Mouse (Mus musculus) limb, embryonic 10.5 days (tissue): ENCODE data around the gene Hdac1. TPM values are rescaled to one million over a fixed set of nuclear protein-coding genes. Genes with fewer than 3 reads are reported as not detected.
"Not testable (repeated sequence)": the region's sequence is repeated elsewhere in the genome, so short reads cannot be mapped to it uniquely, and the experiment has no call there.

Experiments used
- DNase-seq: peaks from one replicate; pipeline ENCODE4 v3.0.0-alpha.2; 2017; ENCODE audit warnings: low spot score
- H3K27ac ChIP-seq: fragments of 300-500 bp; sonication (generic); 2 replicates; pipeline ENCODE4 v1.5.1; 2016; ENCODE audit warnings: mild to moderate bottlenecking
- H3K27me3 ChIP-seq: fragments of 300-500 bp; sonication (generic); 2 replicates; pipeline ENCODE4 v1.6.1; 2016; ENCODE audit warnings: low read depth, mild to moderate bottlenecking; ENCODE audit not compliant: poor library complexity, severe bottlenecking
- H3K36me3 ChIP-seq: fragments of 300-500 bp; sonication (generic); 2 replicates; pipeline ENCODE4 v1.6.1; 2016; ENCODE audit warnings: mild to moderate bottlenecking, moderate library complexity
- H3K4me1 ChIP-seq: fragments of 300-500 bp; sonication (generic); 2 replicates; pipeline ENCODE4 v1.6.1; 2016
- H3K4me3 ChIP-seq: fragments of 300-500 bp; sonication (generic); 2 replicates; pipeline ENCODE4 v1.5.1; 2016; ENCODE audit warnings: mild to moderate bottlenecking, moderate library complexity
- H3K9me3 ChIP-seq: fragments of 300-500 bp; sonication (generic); replicated peaks from 2 replicates; pipeline ENCODE4 v1.6.1; 2016; ENCODE audit warnings: mild to moderate bottlenecking
- WGBS: fragments of 180-500 bp; shearing (Covaris S2); methylation state at CpG from one replicate; pipeline ENCODE4 v1.1.7; 2016; 5-methylcytosine and 5-hydroxymethylcytosine counted together
- polyA plus RNA-seq: library from polyadenylated mRNA; unstranded; fragments of >200 nt; fragmentation: Nextera tagmentation; extraction: Ambion mirVana; gene quantifications from 2 replicates; pipeline ENCODE4 v1.2.1, GENCODE M21; 2016

The Hdac1 gene
- polyA plus RNA-seq, 1 experiment from 2014 or later: 336 TPM

DNA sequence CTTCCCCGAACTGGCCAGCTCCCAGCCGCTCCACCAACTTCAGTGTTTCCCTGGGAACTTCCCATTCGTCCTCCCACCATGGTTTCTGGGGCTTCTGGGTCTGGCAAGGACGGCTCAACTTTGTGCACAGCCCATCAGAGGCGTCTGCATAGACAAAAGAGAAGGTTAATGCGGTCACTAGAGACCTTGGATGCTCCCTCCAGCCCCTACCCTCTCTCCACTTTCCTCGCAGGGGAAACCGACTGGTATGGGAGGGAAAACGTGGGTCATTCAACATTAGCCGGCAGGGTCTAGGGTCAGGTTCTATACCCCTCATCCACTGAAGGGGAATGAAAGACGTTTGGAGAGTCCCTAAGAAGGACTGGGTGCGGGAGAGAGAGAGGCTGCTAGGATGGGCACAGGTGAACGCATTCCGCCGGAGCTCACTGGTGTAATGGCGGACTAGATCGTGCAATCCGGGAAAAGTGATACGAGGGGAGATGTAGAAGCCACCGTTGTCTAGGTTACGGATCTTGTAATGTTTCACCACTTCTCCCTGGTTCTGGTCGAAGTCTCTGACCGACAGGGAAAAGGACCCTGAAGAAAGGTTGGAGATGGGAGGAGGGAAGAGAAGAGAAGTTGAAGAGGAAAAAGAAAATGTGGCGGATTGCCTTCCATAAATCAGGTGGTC, 13.5 kb upstream of the Hdac1 start:
- peak overlapping the region; percentile 88 for H3K27ac ChIP-seq

DNA sequence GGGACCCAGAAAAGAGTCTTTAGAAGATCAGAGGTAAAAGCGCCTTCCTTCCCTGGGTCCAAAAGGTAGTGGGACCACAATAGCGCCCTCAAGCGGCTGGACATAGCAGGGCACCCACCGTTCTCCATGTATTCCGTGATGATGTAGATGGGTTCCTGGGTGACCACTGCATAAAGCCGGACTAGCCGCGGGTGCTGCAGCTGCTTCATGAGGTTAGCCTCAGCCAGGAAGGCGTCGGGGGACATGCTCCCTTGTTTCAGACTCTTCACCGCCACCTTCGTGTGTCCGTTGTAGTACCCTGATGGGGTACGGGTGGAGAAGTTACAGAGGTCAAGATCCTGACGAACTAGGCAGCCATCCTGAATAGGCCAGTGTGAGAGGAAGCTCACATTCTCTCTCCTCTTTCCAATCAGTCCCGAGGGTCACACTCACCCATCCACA, 12.9 kb upstream of the Hdac1 start:
- Histone ChIP-seq H3K27me3 (no peaks in the 10 kb centered on the region), H3K4me3 (peak overlapping the region; percentile 65), H3K9me3 (no peaks in the 10 kb centered on the region), H3K4me1 (peaks cover 37% of the 10 kb centered on the region), H3K36me3 (no peaks in the 10 kb centered on the region), H3K27ac (peak overlapping the region; percentile 88)
- peak; percentile 82 for DNase-seq
- WGBS: 1% methylated on average over 16 of the region's 16 CpGs

More for the DNA sequence above, 13.5 kb upstream of the Hdac1 start:
- H3K36me3 ChIP-seq: no peaks in the 10 kb centered on the region
- H3K27me3 ChIP-seq: no peaks in the 10 kb centered on the region
- peak overlapping the region; percentile 65 for H3K4me3 ChIP-seq
- H3K4me1 ChIP-seq: peaks cover 32% of the 10 kb centered on the region
- WGBS: 1% methylated on average over 24 of the region's 24 CpGs
- DNase-seq: no peak
- no peaks in the 10 kb centered on the region for H3K9me3 ChIP-seq

DNA sequence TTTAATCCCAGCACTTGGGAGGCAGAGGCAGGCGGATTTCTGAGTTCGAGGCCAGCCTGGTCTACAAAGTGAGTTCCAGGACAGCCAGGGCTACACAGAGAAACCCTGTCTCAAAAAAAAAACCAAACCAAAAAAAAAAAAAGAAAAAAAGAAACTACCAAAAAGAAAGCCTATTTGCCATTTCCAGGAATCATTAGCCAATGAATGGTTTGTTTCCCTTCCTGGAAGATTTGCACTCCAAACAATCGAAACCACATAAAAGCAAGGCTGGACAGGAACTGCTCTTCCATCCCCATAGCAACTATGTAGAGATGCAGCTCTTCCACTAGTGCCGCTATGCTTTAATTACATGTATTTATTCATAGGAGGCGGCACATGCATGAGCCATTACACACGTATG, 12.0 kb upstream of the Hdac1 start:
- H3K9me3 ChIP-seq, H3K36me3 ChIP-seq, H3K27ac ChIP-seq, DNase-seq, H3K4me3 ChIP-seq, H3K27me3 ChIP-seq: not testable (repeated sequence)
- peaks cover 46% of the 10 kb centered on the region for H3K4me1 ChIP-seq
- WGBS: 90% methylated on average over 6 of the region's 6 CpGs

DNA sequence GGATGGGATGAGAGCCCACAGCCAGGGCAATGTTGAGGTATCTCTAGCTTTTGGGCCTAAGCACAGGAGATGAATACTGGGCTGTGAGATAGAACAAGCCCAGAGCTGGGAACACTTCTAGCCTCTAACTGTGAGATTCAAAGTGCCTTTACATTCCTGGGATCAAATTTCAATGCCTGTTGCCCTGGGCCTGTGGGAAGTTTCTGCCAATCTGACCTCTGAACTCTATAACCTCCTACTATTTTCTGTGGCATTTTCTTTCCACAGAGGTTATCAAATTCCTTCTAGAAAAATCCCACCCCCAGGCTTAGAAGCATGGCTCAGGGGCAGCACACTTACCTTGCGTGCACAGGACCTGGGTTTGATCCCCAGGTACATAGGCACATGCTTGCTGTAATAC, 7.8 kb upstream of the Hdac1 start:
- 48% methylated on average over 1 of the region's 1 CpGs for WGBS
- H3K27ac ChIP-seq: no peak overlapping the region; the same call in 1 of the 2 replicates
- H3K4me3 ChIP-seq: no peak overlapping the region
- no peak for DNase-seq
- no peaks in the 10 kb centered on the region for H3K9me3 ChIP-seq
- H3K27me3 ChIP-seq: no peaks in the 10 kb centered on the region
- peaks cover 8% of the 10 kb centered on the region for H3K36me3 ChIP-seq
- peaks cover 22% of the 10 kb centered on the region for H3K4me1 ChIP-seq

DNA sequence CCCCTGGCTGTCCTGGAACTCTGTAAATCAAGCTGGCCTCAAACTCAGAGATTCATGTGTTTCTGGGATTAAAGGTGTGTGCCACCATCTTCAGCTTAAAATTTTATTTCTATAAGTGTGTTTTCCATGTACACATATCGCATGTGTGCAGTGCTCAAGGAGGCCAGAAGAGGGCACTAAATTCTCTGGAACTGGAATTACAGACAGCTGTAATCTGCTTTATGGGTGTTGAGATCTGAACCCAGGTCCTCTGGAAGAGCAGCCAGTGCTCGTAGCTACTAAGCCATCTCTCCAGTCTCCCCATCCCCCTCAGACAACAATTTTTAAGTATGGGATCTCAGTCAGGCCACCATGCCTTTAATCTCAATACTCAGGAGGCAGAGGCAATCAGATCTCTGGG, 6.8 kb upstream of the Hdac1 start:
- H3K4me3 ChIP-seq: no peak overlapping the region
- WGBS: 93% methylated on average over 2 of the region's 2 CpGs
- no peaks in the 10 kb centered on the region for H3K9me3 ChIP-seq
- no peaks in the 10 kb centered on the region for H3K27me3 ChIP-seq
- no peak for DNase-seq
- peaks cover 18% of the 10 kb centered on the region for H3K4me1 ChIP-seq
- H3K36me3 ChIP-seq: peaks cover 8% of the 10 kb centered on the region
- no peak overlapping the region for H3K27ac ChIP-seq

DNA sequence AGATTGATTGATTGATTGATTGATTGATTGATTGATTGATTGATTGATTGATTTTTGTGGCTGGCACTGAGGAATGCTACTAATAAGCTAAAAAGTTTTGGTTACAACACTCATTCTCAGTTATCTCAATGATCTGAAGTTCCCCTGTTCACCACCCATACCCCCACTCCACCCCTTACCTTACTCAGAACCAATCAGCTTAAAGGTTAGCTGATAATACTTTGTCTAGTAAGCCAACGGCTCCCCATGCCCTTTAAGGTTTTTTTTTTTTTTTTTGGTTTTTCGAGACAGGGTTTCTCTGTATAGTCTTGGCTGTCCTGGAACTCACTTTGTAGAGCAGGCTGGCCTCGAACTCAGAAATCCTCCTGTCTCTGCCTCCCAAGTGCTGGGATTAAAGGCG, 5.1 kb upstream of the Hdac1 start:
- H3K4me1 ChIP-seq: peaks cover 22% of the 10 kb centered on the region
- not testable (repeated sequence) for H3K36me3 ChIP-seq, H3K9me3 ChIP-seq, H3K27me3 ChIP-seq, H3K27ac ChIP-seq, DNase-seq, H3K4me3 ChIP-seq
- 94% methylated on average over 4 of the region's 4 CpGs for WGBS

DNA sequence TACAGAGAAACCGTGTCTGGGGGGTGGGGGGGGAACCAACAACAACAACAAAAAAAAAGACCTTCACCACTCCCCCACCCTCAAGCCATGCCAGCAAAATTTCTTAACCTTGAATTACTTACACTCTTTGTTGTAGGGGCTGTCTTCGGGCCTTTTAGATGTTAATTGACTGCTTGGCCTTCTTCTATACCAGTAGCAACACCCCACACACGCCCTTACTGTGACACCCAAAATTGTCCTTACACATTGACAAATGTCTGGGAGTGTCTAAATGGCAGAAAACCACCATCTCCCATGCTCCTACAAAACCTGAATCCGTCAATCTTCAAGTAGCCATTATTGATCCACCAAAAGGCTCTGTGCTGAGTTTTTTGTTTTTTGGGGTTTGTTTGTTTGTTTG, 1.6 kb upstream of the Hdac1 start:
- H3K4me3 ChIP-seq: no peak overlapping the region
- no peaks in the 10 kb centered on the region for H3K27me3 ChIP-seq
- DNase-seq: no peak
- 85% methylated on average over 4 of the region's 4 CpGs for WGBS
- H3K27ac ChIP-seq: no peak overlapping the region
- H3K36me3 ChIP-seq: peaks cover 28% of the 10 kb centered on the region
- peaks cover 19% of the 10 kb centered on the region for H3K4me1 ChIP-seq
- H3K9me3 ChIP-seq: no peaks in the 10 kb centered on the region

DNA sequence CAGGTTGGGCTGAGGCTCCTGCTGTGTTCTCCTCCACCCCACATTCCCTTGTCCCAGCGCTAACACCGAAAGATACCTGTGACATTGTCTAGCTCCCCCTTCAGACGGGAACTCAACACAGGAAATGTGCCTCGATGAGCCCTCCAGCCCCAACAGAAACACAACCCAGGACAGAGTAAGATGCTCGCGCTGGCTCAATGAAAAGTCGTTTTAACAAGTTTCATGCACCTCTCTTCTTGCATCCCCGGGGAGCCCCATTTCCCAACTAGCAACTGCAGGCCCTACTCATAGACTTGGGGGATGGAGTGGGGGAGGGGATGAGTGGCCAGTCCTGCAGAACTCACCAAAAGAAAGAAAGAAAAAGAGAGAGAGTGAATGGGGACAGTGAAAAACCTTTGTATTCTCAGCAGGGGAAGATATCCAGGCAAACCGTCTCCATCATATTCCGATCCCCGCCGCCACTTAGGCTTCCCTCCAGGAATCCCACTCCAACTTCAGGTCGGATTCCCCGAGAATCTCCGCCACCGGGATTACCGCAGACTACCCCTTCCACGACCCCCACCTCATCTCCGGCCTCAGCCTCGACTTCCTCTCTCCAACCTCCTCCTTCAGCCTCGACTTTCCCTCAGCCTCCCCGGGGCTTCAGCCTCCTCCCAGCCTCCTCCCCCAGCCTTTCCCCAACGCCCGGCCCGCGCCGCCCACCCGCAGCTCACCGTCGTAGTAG, 483 bp downstream of the Hdac1 start:
- H3K4me1 ChIP-seq: peaks cover 19% of the 10 kb centered on the region
- peak overlapping the region; percentile 95 for H3K27ac ChIP-seq
- peak overlapping the region; percentile 91 for H3K4me3 ChIP-seq
- DNase-seq: peak; percentile 58
- H3K27me3 ChIP-seq: no peaks in the 10 kb centered on the region
- no peaks in the 10 kb centered on the region for H3K9me3 ChIP-seq
- WGBS: under 1% methylated on average over 30 of the region's 30 CpGs
- H3K36me3 ChIP-seq: peaks cover 41% of the 10 kb centered on the region

DNA sequence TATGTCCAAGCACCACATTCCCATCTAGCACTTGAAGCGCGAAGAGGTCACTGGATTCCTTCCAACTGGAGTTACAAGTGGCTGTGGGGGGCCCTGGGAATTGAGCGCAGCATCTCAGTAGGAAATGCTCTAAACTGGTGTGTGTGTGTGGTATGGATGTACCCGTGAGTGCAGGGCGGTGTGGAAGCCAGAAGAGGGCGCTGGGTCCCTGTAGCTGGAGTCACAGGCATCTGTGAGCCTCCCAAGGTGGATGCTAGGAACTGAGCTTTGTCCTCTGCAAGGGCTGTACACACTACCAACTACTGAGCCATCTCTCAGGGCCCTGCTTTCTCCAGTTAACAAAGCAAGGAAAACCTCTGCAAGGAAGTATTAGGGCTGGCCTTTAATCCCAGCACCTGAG, 2.5 kb downstream of the Hdac1 start:
- H3K36me3 ChIP-seq: peaks cover 58% of the 10 kb centered on the region
- no peak overlapping the region for H3K27ac ChIP-seq
- no peak for DNase-seq
- H3K9me3 ChIP-seq: no peaks in the 10 kb centered on the region
- WGBS: 94% methylated on average over 6 of the region's 6 CpGs
- H3K4me1 ChIP-seq: peaks cover 19% of the 10 kb centered on the region
- no peaks in the 10 kb centered on the region for H3K27me3 ChIP-seq
- no peak overlapping the region; the same call in 1 of the 2 replicates for H3K4me3 ChIP-seq

DNA sequence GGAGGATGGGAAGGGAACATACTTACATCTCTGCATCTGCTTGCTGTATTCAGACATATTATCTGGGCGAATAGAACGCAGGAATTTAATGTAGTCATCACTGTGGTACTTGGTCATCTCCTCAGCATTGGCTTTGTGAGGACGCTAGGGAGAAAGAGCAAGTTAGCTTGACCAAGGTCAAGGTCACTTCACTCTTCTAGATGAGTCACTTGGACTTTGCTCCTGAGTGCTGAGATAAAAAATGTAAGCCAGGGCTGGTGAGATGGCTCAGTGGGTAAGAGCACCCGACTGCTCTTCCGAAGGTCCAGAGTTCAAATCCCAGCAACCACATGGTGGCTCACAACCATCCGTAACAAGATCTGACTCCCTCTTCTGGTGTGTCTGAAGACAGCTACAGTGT, 13.6 kb downstream of the Hdac1 start:
- H3K9me3 ChIP-seq, H3K27ac ChIP-seq, H3K4me3 ChIP-seq, H3K4me1 ChIP-seq, H3K27me3 ChIP-seq, DNase-seq: not testable (repeated sequence)
- H3K36me3 ChIP-seq: peaks cover 97% of the 10 kb centered on the region
- 93% methylated on average over 6 of the region's 6 CpGs for WGBS

DNA sequence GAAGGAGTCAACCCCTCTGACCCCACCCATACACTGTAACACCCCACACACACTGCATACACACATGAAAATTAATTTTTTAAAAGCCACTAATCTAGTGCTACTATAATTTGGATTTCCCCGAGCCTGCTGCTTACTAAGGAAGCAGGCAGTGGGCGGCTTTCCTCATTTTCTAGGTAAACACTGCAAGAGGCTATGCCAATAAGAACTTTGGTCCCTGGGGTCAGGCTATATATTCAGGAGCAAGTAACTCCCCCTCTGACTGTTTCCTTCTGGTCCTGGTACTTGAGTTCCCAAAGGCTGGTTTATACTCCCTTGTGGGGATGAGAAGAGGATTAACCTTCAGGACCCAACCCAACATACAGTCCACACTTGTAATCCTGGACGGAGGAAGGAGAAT, 16.6 kb downstream of the Hdac1 start:
- no peak overlapping the region for H3K27ac ChIP-seq
- 90% methylated on average over 3 of the region's 3 CpGs for WGBS
- DNase-seq: no peak
- no peak overlapping the region for H3K4me3 ChIP-seq
- H3K36me3 ChIP-seq: peaks cover 98% of the 10 kb centered on the region
- no peaks in the 10 kb centered on the region for H3K27me3 ChIP-seq
- H3K9me3 ChIP-seq: no peaks in the 10 kb centered on the region
- H3K4me1 ChIP-seq: no peaks in the 10 kb centered on the region

DNA sequence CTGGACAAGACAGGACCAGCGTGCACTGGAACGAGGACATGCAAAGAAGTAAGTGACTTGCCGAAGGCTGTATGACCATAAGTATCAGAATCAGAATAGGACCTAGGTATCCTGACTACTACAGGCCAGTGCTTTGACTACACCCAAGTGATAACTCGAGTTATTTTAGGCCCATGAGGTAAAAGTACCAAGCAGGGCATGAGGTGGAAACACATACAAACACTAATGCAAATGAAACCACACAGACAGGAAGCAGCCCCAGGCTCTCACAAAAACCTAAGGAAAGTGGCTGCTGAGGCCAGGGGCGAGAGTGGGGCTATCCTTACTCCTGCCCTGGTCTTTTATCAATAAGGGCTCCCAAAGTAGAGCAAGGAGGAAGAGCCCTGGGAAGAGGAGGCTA, 17.2 kb downstream of the Hdac1 start:
- no peak for DNase-seq
- Histone ChIP-seq H3K36me3 (peaks cover 98% of the 10 kb centered on the region), H3K9me3 (no peaks in the 10 kb centered on the region), H3K4me3 (no peak overlapping the region), H3K27me3 (no peaks in the 10 kb centered on the region), H3K4me1 (no peaks in the 10 kb centered on the region), H3K27ac (no peak overlapping the region)
- WGBS: 95% methylated on average over 5 of the region's 5 CpGs

DNA sequence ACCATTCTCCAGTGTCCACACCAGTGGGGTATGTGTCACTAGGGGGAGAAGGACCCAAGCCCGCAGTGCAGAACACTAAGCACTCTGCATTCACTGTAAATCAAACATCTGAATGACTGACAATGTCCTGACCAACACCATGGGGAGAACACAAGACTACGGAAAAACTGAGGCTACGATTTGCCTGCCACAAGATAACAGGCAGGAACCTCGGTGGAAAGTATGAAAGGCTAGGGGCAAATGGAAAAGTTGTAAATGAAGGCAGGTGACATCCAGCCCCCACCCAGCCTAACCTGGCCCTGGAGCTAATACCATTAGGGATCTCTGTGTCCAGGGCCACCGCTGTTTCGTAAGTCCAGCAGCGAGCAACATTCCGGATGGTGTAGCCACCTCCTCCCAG, 24.0 kb downstream of the Hdac1 start:
- Histone ChIP-seq H3K4me1 (peaks cover 15% of the 10 kb centered on the region), H3K27me3 (no peaks in the 10 kb centered on the region), H3K27ac (no peak overlapping the region), H3K4me3 (no peak overlapping the region), H3K36me3 (peaks cover 94% of the 10 kb centered on the region), H3K9me3 (no peaks in the 10 kb centered on the region)
- 92% methylated on average over 8 of the region's 8 CpGs for WGBS
- no peak for DNase-seq
